Mouse (Mus musculus): ENCODE results near the gene Speer4d.
A peak's percentile ranks its signal among the peaks of the same experiment; 100 is the strongest.
"Not testable (repeated sequence)": the region's sequence is repeated elsewhere in the genome, so short reads cannot be mapped to it uniquely, and the experiment has no call there.

Speer4d gene

GRCm38 (mm10) chr5:15618764-15619163 lies at the start of gene Speer4d:
Speer4d (plus strand) TSS chr5:15619064.
- DNase-seq (ENCODE audit: low read depth, low spot score) = not testable (repeated sequence)

- DNase-seq (ENCODE audit: low read depth, low spot score) = not testable (repeated sequence)
Measured at GRCm38 (mm10) chr5:15573735-15574134, 45.1 kb upstream of the Speer4d start.

DNA sequence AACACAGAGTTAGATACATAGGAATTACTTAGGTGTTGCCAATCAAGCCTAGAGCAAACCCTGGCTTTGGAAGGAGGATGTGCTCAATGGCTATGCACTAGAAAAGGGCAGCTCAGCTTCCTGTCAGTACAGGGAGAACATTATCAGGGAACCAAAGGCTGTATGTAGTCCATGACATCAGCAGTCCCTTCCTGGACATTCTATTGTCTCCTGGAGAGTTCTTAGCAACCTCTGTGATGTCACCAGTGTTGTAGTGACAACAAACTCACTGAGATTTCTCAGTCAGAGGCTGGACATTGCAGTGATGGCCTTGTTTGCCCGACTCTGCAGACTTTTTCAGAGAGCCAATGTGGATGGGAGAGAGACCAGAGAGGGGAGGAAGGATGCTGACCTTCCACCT lies 41.8 kb upstream of the Speer4d start, which contains the start of gene Gm21083:
Gene Gm21083, plus strand, starts transcription at position 301 of the 400 bp plus-strand sequence.
- not testable (repeated sequence) for DNase-seq (ENCODE audit: low read depth, low spot score)

DNA sequence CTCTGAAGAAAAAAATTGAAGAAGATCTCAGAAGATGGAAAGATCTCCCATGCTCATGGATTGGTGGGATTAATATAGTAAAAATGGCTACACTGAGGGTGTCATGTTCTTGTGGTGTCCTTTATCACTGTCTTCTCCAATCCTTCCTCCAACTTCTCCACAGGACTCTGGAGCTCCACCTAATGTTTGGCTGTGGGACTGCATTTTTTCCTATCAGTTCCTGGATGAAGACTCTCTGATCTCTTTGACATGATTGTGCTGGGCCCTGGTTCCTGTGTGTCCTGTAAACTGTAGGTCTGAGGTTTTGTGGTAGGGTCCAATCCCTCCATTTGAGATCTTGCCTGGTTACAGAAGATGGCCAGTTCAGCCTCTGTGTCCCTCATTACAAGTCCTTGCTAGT lies 32.5 kb upstream of the Speer4d start:
- DNase-seq (ENCODE audit: low read depth, low spot score) = not testable (repeated sequence)

- DNase-seq (ENCODE audit: low read depth, low spot score) = peak; percentile 48
Measured at GRCm38 (mm10) chr5:15588291-15588690, 30.6 kb upstream of the Speer4d start.

DNA sequence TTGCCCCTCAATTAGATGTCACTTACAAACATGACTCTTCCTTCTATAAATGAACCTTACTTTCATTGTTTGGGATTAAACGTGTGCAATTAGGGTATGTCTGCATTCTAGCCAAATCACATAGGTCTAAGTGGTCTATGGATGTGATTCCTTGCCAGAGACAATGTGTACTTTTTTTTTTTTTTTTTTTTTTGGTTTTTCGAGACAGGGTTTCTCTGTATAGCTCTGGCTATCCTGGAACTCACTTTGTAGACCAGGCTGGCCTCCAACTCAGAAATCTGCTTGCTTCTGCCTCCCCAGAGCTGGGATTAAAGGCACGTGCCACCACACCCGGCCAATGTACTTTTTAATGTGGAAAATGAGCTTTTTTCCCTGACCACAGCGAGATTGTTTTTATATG lies 28.2 kb upstream of the Speer4d start:
- not testable (repeated sequence) for DNase-seq (ENCODE audit: low read depth, low spot score)

- not testable (repeated sequence) for DNase-seq (ENCODE audit: low read depth, low spot score)
Measured at GRCm38 (mm10) chr5:15591577-15591976, 27.3 kb upstream of the Speer4d start.

DNA sequence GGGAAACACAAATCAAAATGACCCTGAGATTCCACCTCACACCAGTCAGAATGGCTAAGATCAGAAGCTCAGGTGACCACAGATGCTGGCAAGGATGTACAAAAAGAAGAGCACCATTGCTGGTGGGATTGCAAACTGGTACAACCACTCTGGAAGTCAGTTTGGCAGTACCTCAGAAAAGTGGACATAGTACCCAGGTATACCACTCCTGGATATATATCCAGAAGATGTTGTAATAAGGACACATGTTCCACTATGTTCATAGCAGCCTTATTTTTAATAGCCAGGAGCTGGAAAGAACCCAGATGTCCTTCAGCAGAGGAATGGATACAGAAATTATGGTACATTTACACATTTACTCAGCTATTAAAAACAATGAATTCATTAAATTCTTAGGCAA lies 20.0 kb upstream of the Speer4d start:
- not testable (repeated sequence) for DNase-seq (ENCODE audit: low read depth, low spot score)

GRCm38 (mm10) chr5:15600342-15600741 lies 18.5 kb upstream of the Speer4d start:
- DNase-seq (ENCODE audit: low read depth, low spot score) = not testable (repeated sequence)

DNA sequence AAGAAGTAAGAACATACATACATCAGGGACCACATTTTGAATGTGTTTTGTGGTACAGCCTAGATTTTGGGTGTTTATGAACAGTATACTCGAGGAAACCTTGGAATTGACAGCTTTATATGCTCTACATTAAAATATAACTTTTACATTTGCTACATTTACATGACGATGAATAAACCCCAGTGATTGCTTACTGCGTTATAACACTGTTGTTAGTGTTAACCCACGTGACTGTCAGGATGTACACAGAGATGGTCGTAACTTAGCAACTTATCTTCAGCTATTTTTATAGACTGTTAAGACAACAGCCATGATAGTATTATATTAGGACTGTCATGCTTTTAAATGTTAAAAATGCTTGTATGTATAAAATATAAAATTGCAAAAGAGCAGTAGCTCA lies 17.4 kb upstream of the Speer4d start:
- DNase-seq (ENCODE audit: low read depth, low spot score) = not testable (repeated sequence)

DNA sequence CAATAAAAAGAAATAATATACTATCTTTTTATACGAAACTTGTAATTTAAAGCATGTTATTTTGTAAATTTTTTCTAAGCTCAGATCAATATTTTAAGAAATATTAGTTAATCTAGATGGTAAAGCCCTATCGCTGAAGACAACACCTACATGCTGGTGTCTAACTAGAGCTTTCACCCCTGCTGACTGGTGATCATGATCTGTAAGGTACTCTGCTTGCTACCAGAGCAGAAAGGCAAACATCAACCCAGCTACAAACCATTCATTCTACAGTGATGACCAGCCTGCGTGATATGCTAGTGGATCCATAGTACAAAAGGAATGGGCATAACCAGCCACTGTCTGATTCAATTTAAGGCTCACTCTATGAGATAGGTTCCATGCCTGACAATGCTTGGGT lies 16.9 kb upstream of the Speer4d start:
- DNase-seq (ENCODE audit: low read depth, low spot score) = not testable (repeated sequence)

DNA sequence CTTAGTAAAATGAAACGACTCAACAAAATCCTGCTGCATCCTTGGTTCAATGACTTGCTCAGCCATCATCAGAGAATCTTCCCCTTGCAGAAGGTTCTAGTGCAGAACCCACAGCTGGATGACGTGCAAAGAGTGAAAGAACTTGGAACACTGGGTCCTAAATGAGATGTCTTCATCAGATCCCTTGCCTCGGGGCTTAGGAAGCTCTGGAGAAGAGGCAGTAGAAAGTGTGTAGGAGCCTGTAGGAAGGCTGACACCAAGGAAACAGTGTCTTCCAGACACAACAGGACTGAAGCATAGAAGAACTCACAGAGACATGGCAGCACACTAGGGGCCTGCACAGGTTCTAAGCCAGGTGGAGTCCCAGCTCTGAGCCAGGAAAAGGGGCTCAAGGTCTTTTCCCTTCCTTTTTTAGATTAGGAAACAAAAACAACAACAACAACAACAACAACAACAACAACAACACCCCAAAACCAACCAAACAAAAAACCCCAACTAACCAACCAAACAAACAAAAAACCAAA lies 16.4 kb upstream of the Speer4d start:
- not testable (repeated sequence) for DNase-seq (ENCODE audit: low read depth, low spot score)

GRCm38 (mm10) chr5:15603008-15603407 lies 15.9 kb upstream of the Speer4d start:
- DNase-seq (ENCODE audit: low read depth, low spot score) = not testable (repeated sequence)

DNA sequence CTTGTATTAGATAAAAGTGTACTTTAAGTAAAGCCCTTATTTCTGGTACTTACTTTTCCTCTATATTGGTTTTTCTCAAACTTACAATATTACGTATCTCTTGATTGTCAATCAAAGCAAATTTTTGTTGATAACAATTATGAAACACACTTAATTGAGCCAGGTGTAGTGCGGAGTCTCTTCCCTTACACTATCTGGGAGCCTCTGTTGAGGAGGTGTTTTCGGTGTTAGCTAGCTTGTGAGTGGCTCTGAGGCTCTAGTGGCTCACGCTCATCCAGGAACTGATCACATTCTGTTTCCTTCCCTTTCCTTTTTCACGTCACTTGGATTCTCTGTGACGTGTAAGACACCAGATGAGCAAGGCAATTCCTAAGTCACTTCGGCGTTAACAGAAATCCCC lies 15.3 kb upstream of the Speer4d start:
- not testable (repeated sequence) for DNase-seq (ENCODE audit: low read depth, low spot score)

DNA sequence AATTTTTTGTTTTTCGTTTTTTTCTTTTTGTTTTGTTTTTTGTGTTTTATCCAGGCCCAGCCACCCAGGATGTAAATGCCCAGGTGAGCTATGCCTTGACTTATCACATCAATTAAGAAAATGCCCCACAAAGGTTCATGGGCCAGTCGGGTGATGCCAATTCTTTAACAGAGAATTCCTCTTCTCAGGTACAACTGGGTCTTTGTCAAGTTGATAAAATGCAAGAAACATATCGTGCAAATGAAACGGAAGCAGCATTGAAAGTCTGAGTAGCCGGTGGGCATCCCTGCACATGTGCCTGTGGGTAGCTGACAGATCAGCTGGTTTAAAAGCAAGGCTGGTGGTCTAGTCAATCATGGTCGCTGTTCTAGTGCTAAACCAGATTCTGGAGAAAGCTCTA lies 12.2 kb upstream of the Speer4d start:
- DNase-seq (ENCODE audit: low read depth, low spot score) = not testable (repeated sequence)

DNA sequence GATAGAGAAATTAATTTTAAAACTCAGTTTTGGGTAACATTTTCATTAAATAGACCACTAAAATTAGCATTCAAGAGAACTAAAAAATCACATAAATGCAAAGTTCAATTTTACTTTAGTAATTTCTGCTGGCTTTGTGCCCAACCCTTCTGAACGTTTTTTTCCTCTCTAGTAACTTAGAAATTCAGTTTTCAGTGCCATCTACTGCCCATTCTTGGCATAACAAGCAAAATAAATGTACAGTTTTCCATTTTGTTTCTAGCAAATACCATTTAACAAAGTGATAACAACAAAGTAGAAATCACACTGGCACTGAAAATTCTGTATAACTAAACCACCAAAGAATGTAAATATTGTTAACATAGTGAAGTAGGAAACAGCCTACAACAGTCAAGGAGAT lies 8.2 kb upstream of the Speer4d start:
- DNase-seq (ENCODE audit: low read depth, low spot score) = not testable (repeated sequence)

- DNase-seq (ENCODE audit: low read depth, low spot score) = not testable (repeated sequence)
Measured at GRCm38 (mm10) chr5:15616195-15616594, 2.7 kb upstream of the Speer4d start.

- DNase-seq (ENCODE audit: low read depth, low spot score) = not testable (repeated sequence)
Measured at GRCm38 (mm10) chr5:15628136-15628535, 9.3 kb downstream of the Speer4d start.

- not testable (repeated sequence) for DNase-seq (ENCODE audit: low read depth, low spot score)
Measured at GRCm38 (mm10) chr5:15630068-15630467, 11.2 kb downstream of the Speer4d start.

GRCm38 (mm10) chr5:15637637-15638036 lies 18.8 kb downstream of the Speer4d start:
- DNase-seq (ENCODE audit: low read depth, low spot score) = not testable (repeated sequence)

DNA sequence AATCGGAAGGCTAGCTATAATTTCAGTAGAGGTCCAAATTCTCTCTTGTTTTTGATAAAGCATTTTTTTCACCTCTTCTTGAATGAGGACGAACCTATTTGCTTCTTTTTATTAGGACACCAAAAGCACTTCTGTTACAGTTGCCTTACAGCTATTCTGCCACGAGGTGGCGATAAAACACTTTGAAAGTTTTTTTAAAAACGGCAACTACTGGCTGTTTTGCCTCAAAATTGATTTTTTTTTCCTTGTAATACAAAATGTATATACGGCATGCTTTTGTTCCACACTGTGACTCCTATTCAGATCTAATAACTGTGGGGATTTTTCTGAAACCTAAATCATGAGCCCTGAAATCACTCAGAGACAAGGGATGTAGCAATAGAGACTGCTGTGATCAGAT lies 26.8 kb downstream of the Speer4d start:
- not testable (repeated sequence) for DNase-seq (ENCODE audit: low read depth, low spot score)

DNA sequence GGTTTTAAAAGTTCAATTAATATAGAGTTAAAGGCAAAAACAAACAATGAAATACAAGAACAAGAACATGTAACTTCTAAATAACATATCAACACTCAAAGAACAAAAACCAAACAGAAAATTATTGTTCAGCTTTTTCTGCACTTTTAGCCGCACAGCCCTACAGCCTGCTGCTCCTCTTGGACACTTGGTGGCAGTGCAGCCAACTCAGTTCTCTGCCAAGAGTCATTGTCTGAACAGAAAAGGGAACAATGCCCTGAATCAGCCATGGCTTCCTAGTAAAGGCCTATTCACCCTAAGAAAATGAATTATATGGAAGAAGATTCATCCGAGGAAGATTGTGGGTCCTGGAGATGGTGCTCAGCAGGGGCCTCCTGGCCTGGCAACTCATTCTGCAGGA lies 33.5 kb downstream of the Speer4d start:
- DNase-seq (ENCODE audit: low read depth, low spot score) = not testable (repeated sequence)

GRCm38 (mm10) chr5:15656959-15657358 lies 38.1 kb downstream of the Speer4d start, which contains the start of gene 4930572O03Rik:
4930572O03Rik (minus strand) TSS chr5:15657059.
- not testable (repeated sequence) for DNase-seq (ENCODE audit: low read depth, low spot score)

GRCm38 (mm10) chr5:15663847-15664246 lies 45.0 kb downstream of the Speer4d start:
- not testable (repeated sequence) for DNase-seq (ENCODE audit: low read depth, low spot score)

Measured in forelimb bud, embryonic 11.5 days (tissue).